Mouse (Mus musculus): ENCODE measurements around the gene Pola1. TPM values are rescaled to one million over a fixed set of nuclear protein-coding genes. Genes with fewer than 3 reads are reported as not detected.

Gene Pola1
- total and polyA plus RNA-seq, 3 experiments: 29.3 to 38.0 (median 29.6) TPM

- TF ChIP-seq PAX5 (IDR thresholded peaks at IDR 0.05; ENCODE audit: low read length) (no peak), SMC3 (IDR thresholded peaks at IDR 0.05; ENCODE audit: low read depth, low read length) (no peak), CHD2 (IDR thresholded peaks at IDR 0.05; ENCODE audit: low read length) (no peak)
- peaks cover 0 to 6% of the 10 kb centered on the region in 2 experiments for H3K36me3 ChIP-seq (replicated peaks in 1 of 2; ENCODE audit: control insufficient read depth in 1 of 2, insufficient read depth in 1 of 2, low read length in 1 of 2)
- no peak overlapping the region for H3K9ac ChIP-seq (ENCODE audit: insufficient read depth, low read depth)
- no peak overlapping the region for H3K4me3 ChIP-seq (replicated peaks in 1 of 3; ENCODE audit: low read depth in 2 of 3, low read length in 2 of 3, poor library complexity in 1 of 3)
- no peak for DNase-seq (ENCODE audit: extremely low read depth)
- H3K27me3 ChIP-seq (replicated peaks): no peaks in the 10 kb centered on the region
- in situ Hi-C loops (cut with MboI; ENCODE audit: low pct_ligation_motif_present, low pct_unique_long_range_greater_than_20kb, low sequenced_read_pairs) (no loop called here), dilution Hi-C loops (cut with MboI; ENCODE audit: extremely low pct_ligation_motif_present, extremely low pct_unique_long_range_greater_than_20kb, low sequenced_read_pairs) (no loop called here)
- H3K4me1 ChIP-seq (ENCODE audit: control insufficient read depth in 1 of 2, insufficient read depth in 2 of 2): no peaks in the 10 kb centered on the region
- H3K9me3 ChIP-seq (replicated peaks; ENCODE audit: low read length): no peaks in the 10 kb centered on the region
- H3K4me2 ChIP-seq (ENCODE audit: insufficient read depth, low read depth, poor library complexity, severe bottlenecking): no peak overlapping the region
- no peaks in the 10 kb centered on the region for H3K79me2 ChIP-seq (replicated peaks; ENCODE audit: control insufficient read depth, extremely low read depth, insufficient read depth, poor library complexity, severe bottlenecking)
- H3K27ac ChIP-seq (ENCODE audit: insufficient read depth, low read depth): no peak overlapping the region
Observed at GRCm38 (mm10) chrX:93397089-93397488, 234.9 kb downstream of the Pola1 start.

GRCm38 (mm10) chrX:93377285-93377972, 254.5 kb downstream of the Pola1 start:
- Histone ChIP-seq H3K9ac (ENCODE audit: insufficient read depth, low read depth) (no peak overlapping the region), H3K27me3 (replicated peaks) (no peaks in the 10 kb centered on the region), H3K36me3 (replicated peaks in 1 of 2; ENCODE audit: control insufficient read depth in 1 of 2, insufficient read depth in 1 of 2, low read length in 1 of 2) (peaks cover 0 to 8% of the 10 kb centered on the region in 2 experiments), H3K9me3 (replicated peaks; ENCODE audit: low read length) (no peaks in the 10 kb centered on the region), H3K4me3 (replicated peaks in 1 of 3; ENCODE audit: low read depth in 2 of 3, low read length in 2 of 3, poor library complexity in 1 of 3) (no peak overlapping the region), H3K27ac (ENCODE audit: insufficient read depth, low read depth) (no peak overlapping the region), H3K4me1 (ENCODE audit: control insufficient read depth in 1 of 2, insufficient read depth in 2 of 2) (peaks cover 0 to 11% of the 10 kb centered on the region in 2 experiments; a peak in 2 of 4 replicates), H3K79me2 (replicated peaks; ENCODE audit: control insufficient read depth, extremely low read depth, insufficient read depth, poor library complexity, severe bottlenecking) (no peaks in the 10 kb centered on the region), H3K4me2 (ENCODE audit: insufficient read depth, low read depth, poor library complexity, severe bottlenecking) (no peak overlapping the region)
- no peak for TF ChIP-seq SMC3 (IDR thresholded peaks at IDR 0.05; ENCODE audit: low read depth, low read length)
- TF ChIP-seq RCOR1 (conservative IDR thresholded peaks at IDR 0.05; ENCODE audit: low read depth, low read length): no peak
- TF ChIP-seq BHLHE40 (IDR thresholded peaks at IDR 0.05; ENCODE audit: low read depth, low read length): no peak
- no peak for TF ChIP-seq SIN3A (IDR thresholded peaks at IDR 0.05; ENCODE audit: low read length)
- TF ChIP-seq CTCF (conservative IDR thresholded peaks at IDR 0.05 in 1 of 2, IDR thresholded peaks at IDR 0.05 in 1 of 2; ENCODE audit: low read depth in 2 of 2, low read length in 2 of 2): no peak
- TF ChIP-seq ETS1 (conservative IDR thresholded peaks at IDR 0.05; ENCODE audit: low read depth, low read length): no peak
- TF ChIP-seq ZMIZ1 (IDR thresholded peaks at IDR 0.05; ENCODE audit: low read depth, low read length): no peak
- no peak for TF ChIP-seq NRF1 (IDR thresholded peaks at IDR 0.05; ENCODE audit: low read depth, low read length)
- no peak for TF ChIP-seq JUND (conservative IDR thresholded peaks at IDR 0.05; ENCODE audit: low read depth, low read length)
- dilution Hi-C loops (cut with MboI; ENCODE audit: extremely low pct_ligation_motif_present, extremely low pct_unique_long_range_greater_than_20kb, low sequenced_read_pairs): no loop called here
- DNase-seq (ENCODE audit: extremely low read depth): no peak
- in situ Hi-C loops (cut with MboI; ENCODE audit: low pct_ligation_motif_present, low pct_unique_long_range_greater_than_20kb, low sequenced_read_pairs): no loop called here

GRCm38 (mm10) chrX:93373503-93373902, 258.5 kb downstream of the Pola1 start:
- Histone ChIP-seq H3K27me3 (replicated peaks) (no peaks in the 10 kb centered on the region), H3K4me1 (ENCODE audit: control insufficient read depth in 1 of 2, insufficient read depth in 2 of 2) (no peaks in the 10 kb centered on the region), H3K79me2 (replicated peaks; ENCODE audit: control insufficient read depth, extremely low read depth, insufficient read depth, poor library complexity, severe bottlenecking) (no peaks in the 10 kb centered on the region), H3K9me3 (replicated peaks; ENCODE audit: low read length) (no peaks in the 10 kb centered on the region), H3K4me3 (replicated peaks in 1 of 3; ENCODE audit: low read depth in 2 of 3, low read length in 2 of 3, poor library complexity in 1 of 3) (no peak overlapping the region), H3K4me2 (ENCODE audit: insufficient read depth, low read depth, poor library complexity, severe bottlenecking) (no peak overlapping the region), H3K27ac (ENCODE audit: insufficient read depth, low read depth) (no peak overlapping the region), H3K36me3 (replicated peaks in 1 of 2; ENCODE audit: control insufficient read depth in 1 of 2, insufficient read depth in 1 of 2, low read length in 1 of 2) (peaks cover 0 to 8% of the 10 kb centered on the region in 2 experiments), H3K9ac (ENCODE audit: insufficient read depth, low read depth) (no peak overlapping the region)
- dilution Hi-C loops (cut with MboI; ENCODE audit: extremely low pct_ligation_motif_present, extremely low pct_unique_long_range_greater_than_20kb, low sequenced_read_pairs): no loop called here
- in situ Hi-C loops (cut with MboI; ENCODE audit: low pct_ligation_motif_present, low pct_unique_long_range_greater_than_20kb, low sequenced_read_pairs): no loop called here
- DNase-seq (ENCODE audit: extremely low read depth): no peak
- TF ChIP-seq ZMIZ1 (IDR thresholded peaks at IDR 0.05; ENCODE audit: low read depth, low read length): no peak
- no peak for TF ChIP-seq ELF1 (IDR thresholded peaks at IDR 0.05; ENCODE audit: low read depth, low read length)
- no peak for TF ChIP-seq ZNF384 (IDR thresholded peaks at IDR 0.05; ENCODE audit: low read depth, low read length)
- TF ChIP-seq E2F4 (IDR thresholded peaks at IDR 0.05; ENCODE audit: insufficient replicate concordance, low read depth, low read length): no peak
- no peak for TF ChIP-seq NELFE (IDR thresholded peaks at IDR 0.05; ENCODE audit: low read depth, low read length)
- no peak for TF ChIP-seq IRF4 (IDR thresholded peaks at IDR 0.05; ENCODE audit: low read depth, low read length)
- no peak for TF ChIP-seq ZC3H11A (IDR thresholded peaks at IDR 0.05; ENCODE audit: low read depth, low read length)
- no peak for TF ChIP-seq USF1 (IDR thresholded peaks at IDR 0.05; ENCODE audit: low read depth, low read length)
